Mouse (Mus musculus): ENCODE results near the gene Fhod1. TPM values are rescaled to one million over a fixed set of nuclear protein-coding genes. Genes with fewer than 3 reads are reported as not detected.

Fhod1 gene
- polyA plus RNA-seq, 1 experiment from 2014 or later = 6.0 TPM

DNA sequence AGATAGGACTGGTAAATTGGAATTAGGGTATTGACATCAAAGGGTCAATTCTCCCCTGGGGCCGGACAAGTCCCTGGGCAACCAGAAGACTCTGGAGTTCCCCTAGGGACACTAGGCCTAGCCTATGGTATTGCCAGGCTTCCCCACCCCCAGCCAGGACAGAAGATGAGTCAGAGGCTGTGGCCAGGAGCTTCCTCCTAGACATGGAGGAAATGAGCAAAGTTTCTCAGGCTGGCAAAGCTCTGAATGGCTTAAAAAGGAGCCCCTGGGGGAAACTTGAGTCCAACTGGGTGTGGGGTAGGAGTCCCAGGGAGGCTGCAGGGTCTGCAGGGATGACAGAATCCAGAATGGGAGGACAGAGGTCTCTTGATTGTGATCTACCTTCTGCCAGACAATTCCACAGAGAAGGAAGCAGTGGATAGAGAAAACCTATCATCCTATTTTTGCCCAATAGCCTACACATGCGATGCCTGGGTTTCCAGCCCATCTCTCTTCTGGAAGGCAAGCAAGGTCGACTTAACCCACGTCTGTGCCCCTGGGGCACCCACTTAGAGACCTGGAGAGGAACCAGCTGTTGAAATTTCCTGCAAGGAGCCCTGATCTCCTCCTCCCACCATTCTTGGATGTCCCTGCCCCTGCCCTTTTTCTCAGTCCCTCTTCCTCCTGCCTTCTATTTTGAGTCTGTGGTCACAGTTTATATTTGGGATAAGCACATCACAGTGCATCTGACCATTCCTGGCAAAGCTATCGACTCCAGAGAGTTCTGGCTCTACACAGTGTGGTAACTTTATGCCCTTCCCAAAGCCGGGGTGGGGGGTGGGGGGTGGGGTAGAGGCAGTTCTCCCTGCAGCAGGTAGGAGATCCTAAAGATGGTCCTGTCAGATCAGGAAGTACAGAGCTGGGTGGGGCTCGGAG lies 2.4 kb downstream of the Fhod1 start:
- H3K4me3 ChIP-seq (ENCODE audit: low read length) = peak overlapping the region; percentile 3; the same call in 1 of the 2 replicates

GRCm38 (mm10) chr8:105343791-105344574 lies 3.8 kb downstream of the Fhod1 start:
- WGBS = 70% methylated on average over 8 of the region's 8 CpGs
- Histone ChIP-seq H3K4me2 (replicated peaks; ENCODE audit: low read depth, low read length) (no peak overlapping the region), H3K27ac (ENCODE audit: low read depth, low read length) (no peak overlapping the region), H3K4me3 (ENCODE audit: low read length) (no peak overlapping the region), H3K36me3 (ENCODE audit: control insufficient read depth, insufficient read depth, low read length) (no peaks in the 10 kb centered on the region), H3K27me3 (ENCODE audit: control insufficient read depth, insufficient read depth, low read length) (no peaks in the 10 kb centered on the region), H3K9me3 (ENCODE audit: control insufficient read depth, low read length) (no peaks in the 10 kb centered on the region), H3K9ac (ENCODE audit: low read depth, low read length) (no peak overlapping the region), H3K4me1 (ENCODE audit: control insufficient read depth, insufficient read depth, low read length) (peaks cover 37% of the 10 kb centered on the region)
- ATAC-seq (ENCODE audit: low FRiP score, low TSS enrichment) = no peak

More for the DNA sequence above, 2.4 kb downstream of the Fhod1 start:
- Histone ChIP-seq H3K4me2 (replicated peaks; ENCODE audit: low read depth, low read length) (peak overlapping the region; percentile 92), H3K36me3 (ENCODE audit: control insufficient read depth, insufficient read depth, low read length) (no peaks in the 10 kb centered on the region), H3K27ac (ENCODE audit: low read depth, low read length) (no peak overlapping the region; the same call in 1 of the 2 replicates), H3K27me3 (ENCODE audit: control insufficient read depth, insufficient read depth, low read length) (no peaks in the 10 kb centered on the region), H3K9me3 (ENCODE audit: control insufficient read depth, low read length) (no peaks in the 10 kb centered on the region), H3K4me1 (ENCODE audit: control insufficient read depth, insufficient read depth, low read length) (peaks cover 37% of the 10 kb centered on the region), H3K9ac (ENCODE audit: low read depth, low read length) (no peak overlapping the region; the same call in 1 of the 2 replicates)
- no peak for ATAC-seq (ENCODE audit: low FRiP score, low TSS enrichment)
- WGBS = 41% methylated on average over 7 of the region's 7 CpGs

DNA sequence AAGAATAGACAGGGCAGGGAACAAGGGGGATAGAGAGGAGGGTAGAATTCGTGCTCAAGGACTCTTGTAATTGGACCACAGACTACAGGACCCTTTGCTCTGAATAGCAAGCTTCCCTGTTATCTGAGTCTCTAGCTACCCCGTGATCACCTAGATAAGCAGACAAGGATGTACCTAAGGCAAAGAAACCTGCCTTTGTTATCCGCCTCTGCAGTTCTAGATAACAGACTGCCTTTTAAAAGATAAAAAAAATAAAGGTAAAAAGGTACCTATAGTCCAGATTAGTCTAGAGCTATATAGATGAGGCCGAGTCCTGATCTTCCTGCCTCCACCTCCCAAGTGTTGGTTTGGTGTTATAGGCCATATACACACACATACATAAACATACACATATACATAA lies 5.0 kb downstream of the Fhod1 start:
- Histone ChIP-seq H3K27me3 (ENCODE audit: control insufficient read depth, insufficient read depth, low read length) (no peaks in the 10 kb centered on the region), H3K4me1 (ENCODE audit: control insufficient read depth, insufficient read depth, low read length) (peaks cover 31% of the 10 kb centered on the region), H3K9ac (ENCODE audit: low read depth, low read length) (no peak overlapping the region), H3K9me3 (ENCODE audit: control insufficient read depth, low read length) (no peaks in the 10 kb centered on the region), H3K27ac (ENCODE audit: low read depth, low read length) (no peak overlapping the region), H3K4me2 (replicated peaks; ENCODE audit: low read depth, low read length) (no peak overlapping the region), H3K4me3 (ENCODE audit: low read length) (no peak overlapping the region), H3K36me3 (ENCODE audit: control insufficient read depth, insufficient read depth, low read length) (peaks cover 8% of the 10 kb centered on the region; the same call in 1 of the 2 replicates)
- 83% methylated on average over 4 of the region's 4 CpGs for WGBS
- ATAC-seq (ENCODE audit: low FRiP score, low TSS enrichment) = no peak

- ATAC-seq (ENCODE audit: low FRiP score, low TSS enrichment) = no peak
Observed at GRCm38 (mm10) chr8:105341399-105341798, 6.4 kb downstream of the Fhod1 start.

DNA sequence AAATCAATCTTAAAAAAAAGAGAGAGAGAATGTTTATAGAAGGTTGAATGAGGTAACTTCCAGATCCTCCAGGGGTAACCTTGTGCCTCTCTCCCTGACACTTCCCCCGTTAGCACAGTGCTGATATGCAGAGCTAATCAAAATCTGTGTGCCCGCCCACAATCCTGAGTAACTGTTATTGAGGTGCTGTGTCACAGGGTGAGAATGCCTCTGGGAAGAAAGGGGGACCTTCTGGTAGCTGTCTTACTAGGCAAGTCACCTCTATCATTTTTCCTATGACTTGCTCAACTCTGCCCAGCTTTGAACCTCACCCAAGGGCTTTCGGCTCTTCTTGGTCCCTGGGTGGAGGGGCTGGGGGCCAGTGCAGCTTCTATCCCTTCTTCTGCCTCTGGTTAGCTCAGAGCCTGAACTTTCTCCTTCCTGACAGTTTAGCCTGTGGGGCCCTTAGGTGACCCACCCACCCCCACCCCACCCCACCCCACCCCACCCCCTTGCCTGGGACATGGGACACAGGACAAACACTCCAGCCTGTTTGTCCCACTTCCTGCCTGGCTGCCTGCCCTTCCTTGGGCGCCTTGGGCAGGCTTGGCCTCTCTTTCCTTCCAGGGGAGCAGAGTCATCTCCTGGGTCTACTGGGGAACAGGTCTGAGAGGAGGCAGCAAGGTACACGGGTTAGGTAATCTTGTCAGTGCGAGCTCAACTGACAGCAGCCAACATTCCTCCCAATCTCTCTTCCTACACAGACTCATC lies 7.7 kb downstream of the Fhod1 start:
- no peak overlapping the region for H3K4me3 ChIP-seq (ENCODE audit: low read length)
- H3K9ac ChIP-seq (ENCODE audit: low read depth, low read length) = no peak overlapping the region
- H3K9me3 ChIP-seq (ENCODE audit: control insufficient read depth, low read length) = no peaks in the 10 kb centered on the region
- no peak; the same call in 1 of the 2 replicates for ATAC-seq (ENCODE audit: low FRiP score, low TSS enrichment)
- 76% methylated on average over 6 of the region's 6 CpGs for WGBS
- no peak overlapping the region for H3K27ac ChIP-seq (ENCODE audit: low read depth, low read length)
- H3K27me3 ChIP-seq (ENCODE audit: control insufficient read depth, insufficient read depth, low read length) = no peaks in the 10 kb centered on the region
- H3K36me3 ChIP-seq (ENCODE audit: control insufficient read depth, insufficient read depth, low read length) = peaks cover 35% of the 10 kb centered on the region
- no peak overlapping the region for H3K4me2 ChIP-seq (replicated peaks; ENCODE audit: low read depth, low read length)
- H3K4me1 ChIP-seq (ENCODE audit: control insufficient read depth, insufficient read depth, low read length) = peaks cover 15% of the 10 kb centered on the region; the same call in 1 of the 2 replicates

More at GRCm38 (mm10) chr8:105341399-105341798, 6.4 kb downstream of the Fhod1 start:
- H3K9ac ChIP-seq (ENCODE audit: low read depth, low read length) = no peak overlapping the region
- peaks cover 22% of the 10 kb centered on the region for H3K36me3 ChIP-seq (ENCODE audit: control insufficient read depth, insufficient read depth, low read length)
- H3K27ac ChIP-seq (ENCODE audit: low read depth, low read length) = peak overlapping the region; percentile 55; the same call in 1 of the 2 replicates
- H3K9me3 ChIP-seq (ENCODE audit: control insufficient read depth, low read length) = no peaks in the 10 kb centered on the region
- no peaks in the 10 kb centered on the region for H3K27me3 ChIP-seq (ENCODE audit: control insufficient read depth, insufficient read depth, low read length)
- WGBS = 49% methylated on average over 8 of the region's 8 CpGs
- no peak overlapping the region for H3K4me3 ChIP-seq (ENCODE audit: low read length)
- H3K4me1 ChIP-seq (ENCODE audit: control insufficient read depth, insufficient read depth, low read length) = peaks cover 27% of the 10 kb centered on the region
- H3K4me2 ChIP-seq (replicated peaks; ENCODE audit: low read depth, low read length) = no peak overlapping the region

GRCm38 (mm10) chr8:105338992-105339391 lies 8.8 kb downstream of the Fhod1 start:
- Histone ChIP-seq H3K4me1 (ENCODE audit: control insufficient read depth, insufficient read depth, low read length) (peaks cover 10% of the 10 kb centered on the region; the same call in 1 of the 2 replicates), H3K4me2 (replicated peaks; ENCODE audit: low read depth, low read length) (no peak overlapping the region), H3K9ac (ENCODE audit: low read depth, low read length) (no peak overlapping the region), H3K4me3 (ENCODE audit: low read length) (no peak overlapping the region), H3K27me3 (ENCODE audit: control insufficient read depth, insufficient read depth, low read length) (no peaks in the 10 kb centered on the region), H3K27ac (ENCODE audit: low read depth, low read length) (no peak overlapping the region), H3K9me3 (ENCODE audit: control insufficient read depth, low read length) (no peaks in the 10 kb centered on the region), H3K36me3 (ENCODE audit: control insufficient read depth, insufficient read depth, low read length) (peaks cover 45% of the 10 kb centered on the region)
- 23% methylated on average over 4 of the region's 4 CpGs for WGBS
- no peak for ATAC-seq (ENCODE audit: low FRiP score, low TSS enrichment)

GRCm38 (mm10) chr8:105336373-105337130 lies 11.2 kb downstream of the Fhod1 start:
- ATAC-seq (ENCODE audit: low FRiP score, low TSS enrichment) = no peak; the same call in 1 of the 2 replicates
- H3K4me3 ChIP-seq (ENCODE audit: low read length) = no peak overlapping the region
- 53% methylated on average over 32 of the region's 32 CpGs for WGBS
- H3K9me3 ChIP-seq (ENCODE audit: control insufficient read depth, low read length) = no peaks in the 10 kb centered on the region
- H3K9ac ChIP-seq (ENCODE audit: low read depth, low read length) = no peak overlapping the region
- H3K4me2 ChIP-seq (replicated peaks; ENCODE audit: low read depth, low read length) = no peak overlapping the region
- peaks cover 10% of the 10 kb centered on the region; the same call in 1 of the 2 replicates for H3K4me1 ChIP-seq (ENCODE audit: control insufficient read depth, insufficient read depth, low read length)
- no peak overlapping the region for H3K27ac ChIP-seq (ENCODE audit: low read depth, low read length)
- H3K36me3 ChIP-seq (ENCODE audit: control insufficient read depth, insufficient read depth, low read length) = peaks cover 59% of the 10 kb centered on the region
- no peaks in the 10 kb centered on the region for H3K27me3 ChIP-seq (ENCODE audit: control insufficient read depth, insufficient read depth, low read length)

DNA sequence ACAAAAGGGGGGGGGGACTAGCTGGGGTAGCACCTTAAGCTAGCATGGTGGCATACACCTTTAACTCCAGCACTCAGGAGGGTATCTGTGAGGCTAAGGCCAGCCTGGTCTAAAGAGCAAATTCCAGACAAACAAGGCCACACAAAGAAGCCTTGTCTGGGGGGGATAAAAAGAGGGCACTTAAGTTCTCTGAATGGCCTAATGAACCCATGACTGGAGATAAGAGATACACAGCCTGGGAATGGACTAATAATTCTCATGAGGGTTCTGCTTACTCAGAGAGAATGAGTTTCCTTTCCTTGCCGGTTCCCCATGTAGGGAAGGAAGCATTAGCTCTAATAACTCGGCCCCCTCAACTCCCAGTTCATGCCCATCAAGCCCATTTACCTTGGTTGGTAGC lies 15.2 kb downstream of the Fhod1 start:
- WGBS = 78% methylated on average over 2 of the region's 2 CpGs
- Histone ChIP-seq H3K4me2 (replicated peaks; ENCODE audit: low read depth, low read length) (no peak overlapping the region), H3K9ac (ENCODE audit: low read depth, low read length) (no peak overlapping the region), H3K9me3 (ENCODE audit: control insufficient read depth, low read length) (no peaks in the 10 kb centered on the region), H3K36me3 (ENCODE audit: control insufficient read depth, insufficient read depth, low read length) (peaks cover 87% of the 10 kb centered on the region), H3K4me3 (ENCODE audit: low read length) (no peak overlapping the region), H3K4me1 (ENCODE audit: control insufficient read depth, insufficient read depth, low read length) (peaks cover under 1% of the 10 kb centered on the region), H3K27ac (ENCODE audit: low read depth, low read length) (no peak overlapping the region), H3K27me3 (ENCODE audit: control insufficient read depth, insufficient read depth, low read length) (no peaks in the 10 kb centered on the region)
- ATAC-seq (ENCODE audit: low FRiP score, low TSS enrichment) = no peak
